Mouse (Mus musculus): ENCODE measurements around the gene 2310007B03Rik. TPM values are rescaled to one million over a fixed set of nuclear protein-coding genes. Genes with fewer than 3 reads are reported as not detected.

Gene 2310007B03Rik
- total and polyA plus RNA-seq, 3 experiments = not detected

DNA sequence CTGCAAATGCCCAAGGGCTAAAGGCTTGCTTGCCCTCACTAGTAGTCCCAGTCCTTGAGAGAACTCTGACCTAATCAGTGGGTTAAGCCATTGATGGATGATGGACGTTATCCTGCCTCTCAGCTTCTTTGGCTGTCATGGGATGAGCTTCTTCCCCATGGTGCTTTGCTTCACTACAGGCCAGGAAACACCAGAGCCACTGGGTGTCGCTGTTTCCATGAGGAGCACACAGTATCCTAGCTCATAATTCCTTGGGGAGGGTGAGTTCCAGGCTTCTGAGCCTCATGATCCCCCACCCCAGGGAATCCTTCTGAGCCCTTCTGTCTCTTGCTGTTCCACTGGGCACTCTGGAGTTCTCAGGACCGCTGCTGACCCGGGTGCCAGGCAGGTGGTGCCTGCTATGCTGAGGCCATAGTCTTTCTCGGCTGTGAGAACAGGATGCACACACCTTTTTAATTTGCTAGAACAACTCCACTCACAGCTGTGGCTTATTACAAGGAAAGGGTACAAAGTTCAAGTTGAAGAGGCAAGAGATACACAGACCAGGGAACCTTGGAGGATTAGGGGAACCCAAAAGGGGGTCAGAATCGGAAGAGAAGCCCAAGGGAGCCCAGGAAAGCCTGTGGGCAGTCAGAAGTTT lies 31.9 kb downstream of the 2310007B03Rik start:
- Histone ChIP-seq H3K27me3 (ENCODE audit: control insufficient read depth in 1 of 2, insufficient read depth in 2 of 2, low read length in 2 of 2) (no peaks in the 10 kb centered on the region), H3K9ac (ENCODE audit: control insufficient read depth, low read depth, low read length, poor library complexity, severe bottlenecking) (no peak overlapping the region), H3K79me2 (ENCODE audit: control insufficient read depth, insufficient read depth, low read length, poor library complexity) (no peaks in the 10 kb centered on the region), H3K9me3 (replicated peaks; ENCODE audit: insufficient read depth, low read length) (no peaks in the 10 kb centered on the region), H3K4me1 (ENCODE audit: control insufficient read depth in 1 of 2, insufficient read depth in 2 of 2, low read length in 2 of 2) (no peaks in the 10 kb centered on the region), H3K4me3 (ENCODE audit: control insufficient read depth in 1 of 2, insufficient read depth in 1 of 2, low read depth in 2 of 2, low read length in 2 of 2) (no peak overlapping the region), H3K36me3 (ENCODE audit: control insufficient read depth in 1 of 2, insufficient read depth in 2 of 2, low read length in 2 of 2) (no peaks in the 10 kb centered on the region), H3K27ac (ENCODE audit: control insufficient read depth, low read depth, low read length) (no peak overlapping the region)
- DNase-seq (ENCODE audit: low read depth, low spot score) = no peak
- TF ChIP-seq SMC3 (IDR thresholded peaks at IDR 0.05; ENCODE audit: low read depth, low read length) (0 out of 2 replicates have a peak, but pooled peaks have one; percentile 4), POLR2AphosphoS2 (IDR thresholded peaks at IDR 0.05; ENCODE audit: low read length) (no peak), POLR2AphosphoS5 (IDR thresholded peaks at IDR 0.05; ENCODE audit: borderline replicate concordance, low read depth, low read length) (no peak), MYC (IDR thresholded peaks at IDR 0.05; ENCODE audit: low read depth, low read length) (no peak), RAD21 (IDR thresholded peaks at IDR 0.05; ENCODE audit: low read depth, low read length) (peak; percentile 20), CTCF (IDR thresholded peaks at IDR 0.05 in 2 of 3, conservative IDR thresholded peaks at IDR 0.05 in 1 of 3; ENCODE audit: control insufficient read depth in 1 of 3, insufficient read depth in 1 of 3, low read depth in 2 of 3, low read length in 3 of 3, poor library complexity in 1 of 3, severe bottlenecking in 1 of 3) (peak; percentile 8 to 42 (median 23); a peak in 4 of 6 replicates)

DNA sequence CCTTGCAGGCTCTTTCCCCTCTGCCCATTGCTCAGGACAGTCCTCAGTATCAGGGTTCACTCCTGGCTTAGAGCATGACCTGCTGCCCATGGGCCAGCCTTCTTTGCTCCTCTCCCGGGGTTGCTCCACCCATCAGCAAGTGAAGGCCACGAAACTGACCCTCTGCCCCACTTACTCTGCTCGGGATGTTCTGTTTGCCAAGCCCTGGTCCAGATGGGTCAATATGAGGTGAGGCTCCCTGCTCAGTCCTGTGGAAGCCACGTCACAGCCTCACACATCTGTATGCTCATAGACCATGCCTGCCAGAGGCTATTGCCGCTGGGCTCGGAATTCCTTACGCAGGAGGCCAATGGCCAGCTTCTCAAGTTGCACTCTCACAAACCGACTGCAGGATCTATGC lies 32.5 kb downstream of the 2310007B03Rik start:
- no peaks in the 10 kb centered on the region for H3K9me3 ChIP-seq (replicated peaks; ENCODE audit: insufficient read depth, low read length)
- H3K79me2 ChIP-seq (ENCODE audit: control insufficient read depth, insufficient read depth, low read length, poor library complexity) = no peaks in the 10 kb centered on the region
- DNase-seq (ENCODE audit: low read depth, low spot score) = no peak
- no peak overlapping the region for H3K27ac ChIP-seq (ENCODE audit: control insufficient read depth, low read depth, low read length)
- TF ChIP-seq RAD21 (IDR thresholded peaks at IDR 0.05; ENCODE audit: low read depth, low read length) (no peak), JUND (IDR thresholded peaks at IDR 0.05; ENCODE audit: low read depth, low read length) (no peak), CHD1 (IDR thresholded peaks at IDR 0.05; ENCODE audit: low read depth, low read length) (no peak), ETS1 (IDR thresholded peaks at IDR 0.05; ENCODE audit: low read depth, low read length) (no peak), CTCF (IDR thresholded peaks at IDR 0.05 in 2 of 3, conservative IDR thresholded peaks at IDR 0.05 in 1 of 3; ENCODE audit: control insufficient read depth in 1 of 3, insufficient read depth in 1 of 3, low read depth in 2 of 3, low read length in 3 of 3, poor library complexity in 1 of 3, severe bottlenecking in 1 of 3) (no peak), USF1 (IDR thresholded peaks at IDR 0.05; ENCODE audit: low read depth, low read length) (no peak), BHLHE40 (IDR thresholded peaks at IDR 0.05; ENCODE audit: borderline replicate concordance, low read depth, low read length) (no peak), NELFE (IDR thresholded peaks at IDR 0.05; ENCODE audit: low read depth, low read length) (no peak), MAFK (IDR thresholded peaks at IDR 0.05; ENCODE audit: borderline replicate concordance, low read depth, low read length) (no peak), MAX (IDR thresholded peaks at IDR 0.05; ENCODE audit: low read length) (no peak), ZNF384 (IDR thresholded peaks at IDR 0.05; ENCODE audit: low read depth, low read length) (no peak), RCOR1 (IDR thresholded peaks at IDR 0.05; ENCODE audit: low read depth, low read length) (no peak), TCF12 (IDR thresholded peaks at IDR 0.05; ENCODE audit: low read depth, low read length) (no peak), MAZ (IDR thresholded peaks at IDR 0.05; ENCODE audit: low read depth, low read length) (no peak), ZC3H11A (IDR thresholded peaks at IDR 0.05; ENCODE audit: low read depth, low read length) (no peak), EP300 (IDR thresholded peaks at IDR 0.05; ENCODE audit: low read depth in 1 of 2, low read length in 2 of 2) (no peak), ZMIZ1 (IDR thresholded peaks at IDR 0.05; ENCODE audit: low read depth, low read length) (no peak), MXI1 (IDR thresholded peaks at IDR 0.05; ENCODE audit: low read depth, low read length) (no peak), TAL1 (IDR thresholded peaks at IDR 0.05; ENCODE audit: low read length) (no peak)
- H3K9ac ChIP-seq (ENCODE audit: control insufficient read depth, low read depth, low read length, poor library complexity, severe bottlenecking) = no peak overlapping the region
- H3K4me3 ChIP-seq (ENCODE audit: control insufficient read depth in 1 of 2, insufficient read depth in 1 of 2, low read depth in 2 of 2, low read length in 2 of 2) = no peak overlapping the region
- no peaks in the 10 kb centered on the region for H3K27me3 ChIP-seq (ENCODE audit: control insufficient read depth in 1 of 2, insufficient read depth in 2 of 2, low read length in 2 of 2)
- no peaks in the 10 kb centered on the region for H3K36me3 ChIP-seq (ENCODE audit: control insufficient read depth in 1 of 2, insufficient read depth in 2 of 2, low read length in 2 of 2)
- no peaks in the 10 kb centered on the region for H3K4me1 ChIP-seq (ENCODE audit: control insufficient read depth in 1 of 2, insufficient read depth in 2 of 2, low read length in 2 of 2)

Data from MEL (cell line).